Mouse (Mus musculus) gastrocnemius, adult 8-10 months (tissue): ENCODE results near the gene Scarf2. TPM values are rescaled to one million over a fixed set of nuclear protein-coding genes. Genes with fewer than 3 reads are reported as not detected.

Source experiments
- DNase-seq, 2 experiments: peaks; one replicate each; pipeline ENCODE4 v3.0.0; 2022; ENCODE audit warnings: low spot score in 2 of 2
- total RNA-seq, 4 experiments: library from RNA; stranded (reverse); gene quantifications; 2 replicates each; pipeline ENCODE4 v1.2.4; 2022

Scarf2 gene
- total RNA-seq, 4 experiments from 2014 or later: 1.1 to 3.3 (median 2.4) TPM

DNA sequence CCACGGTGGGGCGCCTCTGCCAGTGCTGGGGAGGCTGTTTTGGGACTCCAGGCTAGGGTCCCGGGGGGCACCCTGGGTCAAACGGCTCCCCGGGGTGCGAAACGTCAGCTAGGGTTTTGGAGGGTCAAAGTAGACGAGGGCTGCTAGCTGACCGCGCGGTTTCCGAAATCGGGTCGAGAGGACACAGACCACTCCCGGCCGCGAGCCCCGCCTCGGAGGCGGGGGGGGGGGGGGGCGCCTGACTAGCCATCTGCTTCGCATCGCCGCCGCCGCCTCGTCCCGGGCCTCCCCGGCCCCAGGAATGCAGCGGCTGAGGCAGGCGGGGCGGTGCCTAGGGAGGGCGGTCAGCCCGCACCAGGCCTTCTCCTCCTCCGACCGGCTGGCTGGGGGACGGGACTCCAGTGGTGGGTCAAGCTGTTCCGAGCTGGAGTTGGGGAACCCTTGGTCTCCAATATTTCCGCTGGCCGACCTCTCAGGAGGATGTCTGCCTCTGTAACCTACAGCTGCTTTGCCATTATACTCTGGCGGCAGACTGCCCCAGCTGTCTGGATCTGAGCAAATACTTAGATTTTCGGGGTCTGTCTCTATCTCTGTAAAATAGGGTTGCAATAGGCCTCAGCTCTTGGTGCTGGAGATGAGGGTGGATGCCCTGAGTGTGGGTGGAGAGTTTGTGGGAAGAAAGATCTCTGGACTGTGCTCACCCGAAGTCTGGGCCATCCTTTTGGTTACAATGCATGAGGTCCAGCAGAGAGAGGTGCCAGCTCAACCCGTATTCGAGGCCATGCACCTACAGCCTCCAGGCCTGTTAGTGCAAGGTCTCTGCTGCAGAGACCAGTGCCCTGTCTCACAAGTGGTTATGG lies 1.5 kb downstream of the Scarf2 start:
- DNase-seq: peak; percentile 36 to 60

DNA sequence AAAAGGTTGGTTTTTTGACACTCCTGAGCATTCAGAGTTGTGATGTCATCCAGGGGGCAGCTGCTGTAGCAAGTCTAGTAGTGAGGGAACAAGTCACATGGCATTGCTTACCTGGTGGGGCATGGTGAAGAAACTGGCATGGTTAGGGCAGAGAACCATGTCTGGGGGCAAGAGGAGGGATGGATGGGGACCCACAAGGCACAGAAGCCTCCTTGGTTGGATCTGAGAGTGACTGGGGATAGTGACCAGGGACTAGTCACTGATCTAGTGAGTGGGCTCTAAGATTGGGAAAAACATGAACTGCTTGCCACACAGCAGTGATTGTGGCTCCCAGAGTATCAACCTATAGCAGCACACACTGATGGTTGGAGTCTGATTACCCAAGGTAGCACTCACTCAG lies 2.5 kb downstream of the Scarf2 start:
- no peak for DNase-seq

DNA sequence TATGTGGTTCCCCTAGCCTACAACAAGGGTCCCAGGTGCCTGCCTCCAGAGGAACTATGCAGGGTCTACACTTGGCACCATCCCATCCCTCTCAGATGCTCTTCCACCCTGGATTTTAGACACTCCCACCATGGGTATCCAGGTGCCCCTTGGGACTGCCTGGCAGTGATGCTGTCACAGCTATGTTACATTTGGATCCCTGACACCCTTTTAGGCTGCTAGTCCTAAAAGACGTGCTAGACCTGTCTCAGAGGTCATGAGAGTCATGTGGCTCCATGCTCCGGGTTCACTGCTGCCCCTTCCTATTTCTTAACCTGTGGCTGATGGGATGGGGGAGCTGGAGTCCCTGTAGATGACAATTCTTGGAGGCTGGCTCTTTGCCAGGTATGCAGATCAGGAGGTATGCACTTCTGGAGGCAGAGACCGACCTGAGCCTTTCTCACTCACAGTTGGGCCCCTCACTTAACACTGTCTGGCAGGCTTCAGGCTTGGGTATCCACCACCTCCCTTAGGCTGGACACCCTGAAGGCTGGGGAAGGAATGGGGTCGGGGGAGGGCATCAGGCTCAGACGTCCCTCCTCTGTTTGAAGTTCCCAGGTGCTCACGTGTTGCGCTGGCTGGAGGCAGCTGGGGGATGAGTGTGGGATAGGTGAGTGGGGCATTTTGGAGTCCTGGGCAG lies 4.8 kb downstream of the Scarf2 start:
- no peak for DNase-seq

DNA sequence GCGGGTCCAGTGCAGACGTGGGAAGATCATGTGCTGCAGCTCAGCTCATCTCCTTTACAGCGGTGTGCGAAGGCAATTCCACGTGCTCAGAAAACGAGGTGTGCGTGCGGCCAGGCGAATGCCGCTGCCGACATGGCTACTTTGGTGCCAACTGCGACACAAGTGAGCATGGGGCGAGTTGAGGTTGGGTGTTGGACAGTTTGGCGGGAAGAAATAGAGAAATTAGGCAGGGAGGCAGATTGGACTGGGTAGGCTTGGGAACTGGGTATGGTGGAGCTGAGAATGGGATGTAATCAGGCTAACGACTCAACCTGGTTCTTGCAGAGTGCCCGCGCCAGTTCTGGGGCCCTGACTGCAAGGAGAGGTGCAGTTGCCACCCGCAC lies 5.4 kb downstream of the Scarf2 start:
- no peak for DNase-seq

DNA sequence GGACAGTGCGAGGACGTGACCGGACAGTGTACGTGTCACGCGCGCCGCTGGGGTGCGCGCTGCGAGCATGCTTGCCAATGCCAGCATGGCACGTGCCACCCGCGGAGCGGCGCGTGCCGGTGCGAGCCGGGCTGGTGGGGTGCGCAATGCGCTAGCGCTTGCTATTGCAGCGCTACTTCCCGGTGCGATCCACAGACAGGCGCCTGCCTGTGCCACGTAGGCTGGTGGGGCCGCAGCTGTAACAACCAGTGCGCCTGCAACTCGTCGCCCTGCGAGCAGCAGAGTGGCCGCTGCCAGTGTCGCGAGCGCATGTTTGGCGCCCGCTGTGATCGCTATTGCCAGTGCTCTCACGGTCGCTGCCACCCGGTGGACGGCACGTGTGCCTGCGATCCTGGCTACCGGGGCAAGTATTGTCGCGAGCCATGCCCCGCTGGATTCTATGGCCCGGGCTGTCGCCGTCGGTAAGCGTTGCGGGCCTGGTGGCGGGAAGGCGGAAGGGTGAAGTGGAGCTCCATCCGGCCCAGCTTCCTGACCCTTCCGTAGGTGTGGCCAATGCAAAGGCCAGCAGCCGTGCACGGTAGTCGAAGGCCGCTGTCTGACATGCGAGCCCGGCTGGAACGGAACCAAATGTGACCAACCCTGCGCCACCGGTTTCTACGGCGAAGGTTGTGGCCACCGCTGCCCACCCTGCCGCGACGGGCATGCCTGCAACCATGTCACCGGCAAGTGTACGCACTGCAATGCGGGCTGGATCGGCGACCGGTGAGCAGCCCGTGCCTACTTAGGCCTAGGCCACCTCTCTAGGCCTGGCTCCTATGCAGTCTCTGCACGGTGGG lies 6.0 kb downstream of the Scarf2 start:
- no peak for DNase-seq

DNA sequence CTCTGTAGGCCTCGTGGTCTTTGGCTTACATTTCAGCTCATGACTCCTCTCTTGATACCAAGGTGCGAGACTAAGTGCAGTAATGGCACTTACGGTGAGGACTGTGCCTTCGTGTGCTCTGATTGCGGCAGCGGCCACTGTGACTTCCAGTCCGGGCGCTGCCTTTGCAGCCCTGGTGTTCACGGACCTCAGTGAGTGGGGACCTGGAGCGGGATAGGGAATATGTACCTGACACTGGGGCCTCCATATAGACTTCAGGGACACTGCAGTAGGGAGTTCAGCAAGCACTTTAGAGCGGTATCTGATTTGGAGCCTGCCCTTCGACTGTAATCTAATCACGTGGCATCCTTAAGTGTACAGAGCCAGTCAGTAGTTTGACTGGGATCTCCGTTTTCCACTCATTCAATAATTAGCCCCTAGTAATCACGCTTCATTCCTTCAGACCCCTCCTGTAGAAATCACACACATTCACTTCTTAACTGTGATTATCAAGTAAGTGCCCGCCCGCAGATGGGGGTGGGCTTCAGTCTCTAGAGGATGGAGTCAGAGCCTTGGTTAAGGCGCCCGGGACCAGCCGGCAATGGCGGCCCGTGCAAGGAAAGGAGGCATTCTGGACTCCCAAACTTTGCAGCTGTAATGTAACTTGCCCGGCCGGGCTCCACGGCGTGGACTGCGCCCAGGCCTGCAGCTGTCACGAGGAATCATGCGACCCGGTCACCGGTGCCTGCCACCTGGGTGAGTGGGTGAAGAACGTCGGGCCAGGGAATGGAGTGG lies 6.8 kb downstream of the Scarf2 start:
- DNase-seq: no peak

DNA sequence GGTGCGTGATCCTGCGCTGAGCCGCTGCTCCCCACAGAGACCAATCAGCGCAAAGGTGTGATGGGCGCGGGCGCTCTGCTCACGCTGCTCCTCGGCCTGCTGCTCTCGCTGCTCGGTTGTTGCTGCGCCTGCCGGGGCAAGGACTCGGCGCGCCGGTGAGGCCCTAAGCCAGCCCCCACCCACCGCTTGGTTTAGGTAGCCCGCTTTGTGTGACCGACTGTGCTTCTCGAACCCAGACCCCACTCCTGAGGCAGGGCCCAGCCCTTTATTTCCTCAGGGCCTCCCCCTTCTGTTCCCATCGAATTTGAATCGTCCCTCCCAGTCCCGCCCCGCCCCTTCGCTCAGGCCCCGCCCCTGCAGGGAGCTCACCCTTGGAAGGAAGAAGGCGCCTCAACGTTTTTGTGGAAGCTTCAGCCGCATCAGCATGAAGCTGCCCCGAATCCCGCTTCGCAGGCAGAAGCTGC lies 7.4 kb downstream of the Scarf2 start:
- DNase-seq: no peak

DNA sequence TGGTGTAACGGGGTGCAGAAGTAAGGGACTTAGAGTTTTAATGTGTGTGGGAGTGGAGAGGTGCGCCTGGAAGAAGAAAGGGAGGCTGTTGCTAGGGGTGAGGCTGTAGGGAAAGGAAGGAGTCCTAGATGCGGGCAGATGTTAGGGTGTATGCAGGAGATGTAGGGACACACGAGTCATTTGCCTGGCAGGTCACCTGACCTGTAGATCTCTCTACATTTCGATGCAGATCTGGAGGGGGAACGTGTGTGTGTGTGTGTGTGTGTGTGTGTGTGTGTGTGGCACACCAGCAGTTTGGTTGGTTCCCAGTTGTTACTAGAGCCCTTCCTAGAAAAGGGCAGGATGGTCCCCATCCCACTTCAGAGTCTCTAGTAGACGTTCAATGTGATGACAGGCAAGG lies 7.9 kb downstream of the Scarf2 start:
- DNase-seq: no peak

DNA sequence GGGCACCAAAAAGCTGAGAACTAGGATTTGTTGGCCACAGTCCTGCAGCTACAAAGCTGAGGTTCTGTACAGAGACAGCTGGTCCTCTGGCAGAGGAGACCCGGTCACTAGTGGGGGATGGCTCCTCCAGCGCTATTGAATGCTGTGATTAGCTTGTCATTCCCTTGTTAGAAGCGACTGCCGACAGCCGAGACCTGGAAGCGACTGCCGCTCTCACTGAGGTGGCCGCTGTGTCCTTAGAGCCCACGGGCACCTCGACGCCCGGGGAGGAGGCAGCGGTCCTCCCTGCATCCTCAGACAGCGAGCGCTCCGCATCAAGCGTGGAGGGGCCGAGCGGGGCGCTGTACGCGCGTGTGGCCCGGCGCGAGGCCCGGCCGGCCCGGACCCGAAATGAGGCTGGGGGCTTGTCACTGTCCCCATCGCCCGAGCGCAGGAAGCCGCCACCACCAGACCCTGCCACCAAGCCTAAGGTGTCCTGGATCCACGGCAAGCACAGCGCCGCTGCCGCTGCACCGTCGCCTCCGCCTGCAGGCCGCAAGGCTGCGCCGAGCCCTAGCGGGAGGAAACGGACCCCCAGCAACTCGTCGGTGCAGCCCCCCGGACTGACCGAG lies 9.6 kb downstream of the Scarf2 start:
- no peak for DNase-seq

DNA sequence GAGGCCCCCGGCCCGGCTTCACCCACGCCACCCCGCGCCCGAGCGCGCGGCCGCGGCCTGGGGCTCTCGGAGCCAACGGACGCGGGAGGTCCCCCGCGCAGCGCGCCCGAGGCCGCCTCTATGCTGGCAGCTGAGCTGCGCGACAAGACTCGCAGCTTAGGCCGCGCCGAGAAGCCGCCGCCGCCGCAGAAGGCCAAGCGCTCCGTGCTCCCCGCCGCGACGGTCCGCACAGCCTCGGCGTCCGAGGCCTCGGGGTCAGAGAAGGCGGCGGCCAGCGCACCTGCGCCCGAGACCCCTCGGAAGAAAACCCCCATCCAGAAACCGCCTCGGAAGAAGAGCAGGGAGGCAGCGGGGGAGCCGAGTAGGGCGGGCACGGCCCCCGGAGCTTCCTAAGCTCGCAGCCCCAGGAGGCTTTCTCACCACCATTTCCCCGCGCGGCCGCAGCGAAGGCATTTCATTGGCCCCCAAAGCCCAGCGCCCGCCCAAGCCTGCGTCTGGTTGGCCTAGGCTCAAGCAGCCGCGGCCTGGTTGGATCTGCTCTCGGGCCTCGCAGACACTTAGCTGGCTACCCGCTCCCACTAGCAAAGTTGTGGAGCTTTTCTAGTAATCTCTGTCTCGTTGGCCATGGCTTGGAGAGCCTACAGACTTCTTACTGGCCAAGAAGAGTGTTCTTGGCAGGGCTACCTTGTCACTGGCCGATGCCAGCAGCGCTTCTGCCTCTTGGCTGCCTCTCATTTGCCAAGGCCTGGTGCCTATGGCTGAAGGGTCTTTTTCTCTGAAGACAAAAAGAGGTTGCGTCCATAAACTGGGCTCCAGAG lies 10.3 kb downstream of the Scarf2 start:
- DNase-seq: peak; percentile 63 to 78

DNA sequence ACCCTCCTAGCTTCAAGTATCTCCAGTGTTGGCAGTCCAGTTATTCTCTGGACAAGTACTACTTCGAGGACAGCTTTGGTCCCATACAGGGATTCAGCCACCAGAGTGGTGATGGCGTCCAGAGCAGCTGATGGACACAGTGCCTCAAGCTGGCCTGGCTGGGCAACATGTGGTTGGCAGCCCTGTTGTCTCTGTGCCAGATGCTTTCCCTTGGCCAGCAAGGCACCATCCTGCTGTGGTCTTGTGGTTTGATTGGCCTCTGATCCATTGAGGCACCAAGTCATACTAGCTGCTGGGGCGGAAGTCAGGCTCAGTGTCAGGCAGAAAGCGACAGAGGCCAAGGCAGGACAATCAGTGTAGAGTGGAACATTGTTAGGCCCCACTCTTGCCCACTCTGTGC lies 12.0 kb downstream of the Scarf2 start:
- no peak for DNase-seq

DNA sequence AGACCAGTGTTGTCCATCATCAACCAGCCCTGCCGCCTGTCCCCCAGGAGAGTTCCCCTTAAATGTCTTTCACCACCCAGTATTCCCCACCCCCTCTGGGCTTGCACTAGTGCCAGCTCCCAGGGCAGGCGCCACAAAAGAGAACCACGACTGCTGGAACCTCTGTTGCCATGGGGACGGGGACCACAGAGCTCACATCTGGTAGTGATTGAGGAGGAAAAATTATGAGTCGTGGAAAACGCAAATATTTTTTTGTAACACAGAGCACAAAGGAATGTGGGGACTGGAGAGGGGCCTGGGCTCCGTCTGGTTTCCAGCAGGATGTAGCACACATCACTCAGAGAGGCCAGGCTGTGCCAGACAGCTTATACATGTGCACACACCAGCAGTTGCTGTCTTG lies 12.6 kb downstream of the Scarf2 start:
- DNase-seq: peak; percentile 51 to 70

DNA sequence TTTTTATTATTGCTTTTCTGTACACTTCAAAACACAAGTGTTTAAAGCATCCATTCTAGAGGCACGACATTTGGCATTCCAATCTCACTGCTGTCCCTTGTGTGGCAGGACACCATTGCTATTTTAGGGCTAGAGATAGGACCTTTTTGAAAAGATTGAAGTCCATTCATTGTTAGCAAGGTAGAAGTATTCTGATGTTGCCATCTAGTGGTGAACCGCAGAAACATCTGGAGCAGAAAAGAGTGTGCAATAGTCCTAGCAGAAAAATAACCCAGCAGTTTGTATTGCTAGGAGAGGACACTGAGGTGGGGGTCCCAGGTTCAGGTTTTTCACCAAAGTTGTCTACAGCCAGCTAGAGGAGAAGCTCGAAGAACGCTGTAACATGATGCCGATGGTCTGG lies 15.0 kb downstream of the Scarf2 start:
- no peak for DNase-seq

DNA sequence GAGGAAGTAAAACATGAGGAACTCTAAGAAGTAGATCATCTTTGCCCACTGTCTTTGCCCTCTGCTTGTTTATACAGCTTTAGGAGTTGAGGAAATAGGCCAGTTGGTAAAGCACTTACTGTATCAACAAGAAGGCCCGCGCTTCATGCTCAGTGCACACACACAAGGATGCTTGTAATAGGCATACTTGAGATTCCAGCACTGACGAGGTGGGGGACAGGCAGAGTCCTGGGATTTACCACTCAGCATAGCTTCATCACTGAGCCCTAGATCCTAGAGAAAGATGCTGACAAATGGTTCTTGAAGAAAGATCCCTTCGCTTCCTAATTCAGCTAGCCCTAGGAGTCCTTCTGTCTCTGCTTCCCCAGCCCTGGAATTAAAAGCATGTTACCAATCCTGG lies 16.1 kb downstream of the Scarf2 start:
- no peak for DNase-seq

DNA sequence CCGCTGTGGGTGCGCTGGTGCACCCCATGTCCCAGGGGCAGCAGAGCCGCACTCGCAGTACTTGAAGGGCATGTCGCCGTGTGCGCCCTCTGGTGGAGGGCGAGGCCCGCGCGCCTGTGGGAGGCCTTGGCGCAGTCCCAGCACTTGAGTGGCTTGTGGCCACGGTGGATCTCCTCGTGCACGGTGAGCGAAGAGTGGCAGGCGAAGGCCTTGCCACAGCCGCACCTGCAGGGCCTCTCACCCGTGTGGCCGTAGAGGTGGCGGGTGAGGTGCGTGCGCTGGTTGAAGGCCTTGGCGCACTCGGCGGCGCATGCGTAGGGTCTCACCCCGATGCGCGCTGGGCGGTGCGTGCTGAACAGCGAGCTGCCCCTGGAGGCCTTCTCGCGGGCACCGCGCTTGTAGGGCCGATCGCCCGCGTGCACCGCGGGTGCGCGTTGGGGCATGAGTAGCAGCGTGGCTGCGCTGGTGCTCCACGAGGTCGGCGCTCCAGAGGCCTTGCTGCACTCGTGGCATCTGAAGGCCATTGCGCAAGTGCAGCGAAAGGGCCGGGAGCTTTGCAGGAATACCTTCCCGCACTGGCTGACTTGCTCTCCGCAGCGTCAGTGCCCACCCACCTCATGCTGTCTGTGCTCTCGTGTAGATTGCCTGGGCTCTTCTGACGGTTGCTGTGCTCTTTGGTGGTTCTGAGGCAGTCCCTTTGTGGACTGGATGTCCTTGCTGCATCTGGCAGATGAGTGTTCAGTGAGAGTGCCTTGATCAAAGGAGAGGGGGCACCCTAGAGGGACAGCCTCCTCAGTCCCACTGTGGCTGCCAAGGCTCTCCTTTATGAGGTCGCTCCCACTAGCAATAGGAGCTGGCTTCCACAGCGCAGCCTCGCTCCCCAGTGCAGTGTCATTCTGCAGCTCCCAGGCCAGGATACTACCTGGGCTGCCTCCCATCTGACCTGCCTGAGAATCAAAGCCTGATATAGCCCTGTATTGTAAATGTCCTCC lies 18.6 kb downstream of the Scarf2 start:
- DNase-seq: peak; percentile 59 to 65

DNA sequence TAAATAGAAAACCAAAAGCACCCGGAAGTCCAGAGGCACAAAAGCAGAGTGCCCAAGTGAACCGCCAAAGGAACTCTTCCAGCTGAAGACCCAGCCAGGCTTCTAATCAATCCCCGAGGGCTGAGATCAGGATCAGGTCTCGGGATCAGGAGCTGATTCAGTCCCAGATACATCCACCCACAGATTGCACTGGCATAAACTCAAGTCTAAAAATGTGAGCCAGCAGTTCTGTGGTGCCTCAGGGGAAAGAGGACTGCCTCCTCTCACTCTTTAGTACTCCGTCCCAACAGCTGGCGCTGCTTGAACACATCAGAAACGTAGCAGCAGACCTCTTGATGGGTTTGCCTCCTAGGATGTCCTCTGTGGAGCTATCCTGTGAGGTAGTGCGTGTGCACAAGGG lies 19.4 kb downstream of the Scarf2 start:
- no peak for DNase-seq

DNA sequence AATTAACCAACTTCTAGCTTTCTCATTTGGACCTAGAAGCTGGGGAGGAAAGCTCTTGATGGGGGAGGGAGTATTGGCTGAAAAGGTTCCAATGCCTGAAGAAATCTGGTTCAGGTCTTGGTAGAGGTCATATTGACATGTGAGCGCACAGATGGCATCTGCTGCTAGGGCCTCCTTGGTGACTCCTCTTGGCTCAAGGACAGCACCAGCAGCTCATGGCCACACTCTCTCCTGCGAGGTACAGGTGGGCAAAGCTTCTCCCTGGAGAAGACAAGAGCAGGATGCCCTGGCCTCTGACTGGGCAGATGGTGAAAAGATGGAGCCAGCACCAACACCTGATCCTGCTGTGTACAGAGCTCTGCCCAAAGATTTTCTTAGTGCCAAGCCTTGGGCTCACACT lies 29.4 kb downstream of the Scarf2 start:
- DNase-seq: no peak

DNA sequence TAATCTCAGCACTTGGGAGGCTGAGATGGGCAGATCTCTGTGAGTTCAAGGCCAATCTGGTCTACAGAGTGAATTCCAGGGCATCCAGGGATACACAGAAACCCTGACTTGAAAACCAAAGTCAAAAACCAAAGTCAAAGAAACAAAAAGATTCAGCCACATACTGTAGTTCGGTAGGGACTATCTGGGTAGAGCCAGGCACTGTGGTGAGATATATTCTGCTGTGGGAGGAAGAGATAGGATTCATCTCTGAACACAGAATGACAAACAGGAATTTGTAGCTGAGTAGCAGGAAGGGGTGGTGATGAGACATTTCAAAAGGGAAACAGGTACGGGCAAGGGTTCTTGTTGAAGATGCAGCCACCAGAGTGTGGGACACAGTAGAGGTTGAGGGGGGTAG lies 31.1 kb downstream of the Scarf2 start:
- no peak for DNase-seq

DNA sequence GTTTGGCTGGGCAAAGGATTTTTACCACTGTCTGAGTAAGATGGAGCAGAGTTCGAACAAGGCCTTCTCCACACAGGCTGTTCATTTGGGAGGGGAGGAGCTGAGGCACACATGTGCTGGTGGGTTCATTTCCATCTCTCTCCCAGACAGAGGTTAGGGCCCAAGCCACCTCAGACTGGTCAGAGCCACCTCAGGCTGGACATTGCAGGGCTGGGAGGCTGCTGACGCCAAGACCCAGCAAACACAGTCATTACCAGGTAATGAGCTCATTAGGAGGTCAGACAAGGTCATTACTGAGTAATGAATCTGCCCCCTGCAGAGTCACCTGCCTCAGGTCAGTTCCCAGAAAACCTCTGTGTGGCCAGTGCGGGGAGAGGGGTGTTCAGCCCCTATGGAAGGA lies 31.8 kb downstream of the Scarf2 start:
- DNase-seq: no peak
